Mouse (Mus musculus) kidney, adult 18-20 months (tissue): ENCODE measurements at regions not wholly inside any gene's neighbourhood (a gene's known extent, or its start where the extent isn't known, plus 50 kb on each side); places are given as distances from the start of the nearest gene placed in this dataset.

Source experiments
- DNase-seq: peaks from one replicate; pipeline ENCODE4 v3.0.0; 2021

GRCm38 (mm10) chr9:120677216-120677615, 106.0 kb downstream of the Rpl14 start:
- no peak for DNase-seq

GRCm38 (mm10) chr9:120679822-120680426, 108.7 kb downstream of the Rpl14 start:
- DNase-seq: no peak

- DNase-seq: no peak
Measured at GRCm38 (mm10) chr9:120681404-120681803, 110.2 kb downstream of the Rpl14 start.

GRCm38 (mm10) chr9:120685961-120686360, 114.7 kb downstream of the Rpl14 start:
- DNase-seq: no peak

GRCm38 (mm10) chr9:120689025-120689424, 117.8 kb downstream of the Rpl14 start:
- no peak for DNase-seq

GRCm38 (mm10) chr9:120690510-120690909, 119.3 kb downstream of the Rpl14 start:
- no peak for DNase-seq

GRCm38 (mm10) chr9:120690961-120691941, 120.0 kb downstream of the Rpl14 start:
- DNase-seq: peak; percentile 82

GRCm38 (mm10) chr9:120691971-120692401, 120.7 kb downstream of the Rpl14 start:
- no peak for DNase-seq

- DNase-seq: no peak
Measured at GRCm38 (mm10) chr9:120694457-120694856, 123.2 kb downstream of the Rpl14 start.

- no peak for DNase-seq
Measured at GRCm38 (mm10) chr9:120695966-120696365, 124.7 kb downstream of the Rpl14 start.

GRCm38 (mm10) chr9:120697749-120698148, 126.5 kb downstream of the Rpl14 start:
- DNase-seq: no peak

- DNase-seq: no peak
Measured at GRCm38 (mm10) chr9:120699781-120700180, 128.5 kb downstream of the Rpl14 start.

- no peak for DNase-seq
Measured at GRCm38 (mm10) chr9:120702836-120703235, 131.6 kb downstream of the Rpl14 start.

GRCm38 (mm10) chr9:120703291-120703930, 132.2 kb downstream of the Rpl14 start:
- DNase-seq: peak; percentile 28

GRCm38 (mm10) chr9:120706562-120707198, 135.4 kb downstream of the Rpl14 start:
- no peak for DNase-seq

- no peak for DNase-seq
Measured at GRCm38 (mm10) chr9:120708507-120708906, 137.3 kb downstream of the Rpl14 start.

GRCm38 (mm10) chr9:120709146-120709655, 138.0 kb downstream of the Rpl14 start:
- no peak for DNase-seq

- DNase-seq: no peak
Measured at GRCm38 (mm10) chr9:120712987-120713386, 141.7 kb downstream of the Rpl14 start.

- DNase-seq: no peak
Measured at GRCm38 (mm10) chr9:120715665-120716121, 144.4 kb downstream of the Rpl14 start.

GRCm38 (mm10) chr9:120718812-120719211, 147.6 kb downstream of the Rpl14 start:
- no peak for DNase-seq

GRCm38 (mm10) chr9:120721451-120722123, 150.3 kb downstream of the Rpl14 start:
- peak; percentile 42 for DNase-seq

GRCm38 (mm10) chr9:120723026-120723425, 151.8 kb downstream of the Rpl14 start:
- DNase-seq: no peak
